Mouse (Mus musculus) macrophage (primary cell): ENCODE measurements around the gene Hipk2. TPM values are rescaled to one million over a fixed set of nuclear protein-coding genes. Genes with fewer than 3 reads are reported as not detected.

ENCODE experiments used
- H3K27ac ChIP-seq: fragments of 350-480 bp; formaldehyde crosslinking; 2 replicates; pipeline ENCODE4 v1.9.0; 2021
- H3K36me3 ChIP-seq: fragments of 350-480 bp; formaldehyde crosslinking; 2 replicates; pipeline ENCODE4 v1.9.0; 2021; ENCODE audit errors: inconsistent target
- H3K4me3 ChIP-seq: fragments of 350-480 bp; formaldehyde crosslinking; 2 replicates; pipeline ENCODE4 v1.9.0; 2021; ENCODE audit errors: inconsistent target
- H3K79me2 ChIP-seq: fragments of 350-480 bp; formaldehyde crosslinking; 2 replicates; pipeline ENCODE4 v1.9.0; 2021; ENCODE audit errors: inconsistent target
- WGBS: methylation state at CpG from one replicate; pipeline ENCODE4 v1.1.7; 2026; ENCODE audit warnings: inconsistent platforms; ENCODE audit not compliant: missing documents; 5-methylcytosine and 5-hydroxymethylcytosine counted together
- polyA plus RNA-seq: library from polyadenylated mRNA; stranded (reverse); fragments of 250-400 nt; gene quantifications from 3 replicates; pipeline ENCODE4 v1.2.4, GENCODE M21; 2018; ENCODE audit warnings: inconsistent platforms

Gene Hipk2
- polyA plus RNA-seq, 1 experiment from 2014 or later: 41.4 TPM

DNA sequence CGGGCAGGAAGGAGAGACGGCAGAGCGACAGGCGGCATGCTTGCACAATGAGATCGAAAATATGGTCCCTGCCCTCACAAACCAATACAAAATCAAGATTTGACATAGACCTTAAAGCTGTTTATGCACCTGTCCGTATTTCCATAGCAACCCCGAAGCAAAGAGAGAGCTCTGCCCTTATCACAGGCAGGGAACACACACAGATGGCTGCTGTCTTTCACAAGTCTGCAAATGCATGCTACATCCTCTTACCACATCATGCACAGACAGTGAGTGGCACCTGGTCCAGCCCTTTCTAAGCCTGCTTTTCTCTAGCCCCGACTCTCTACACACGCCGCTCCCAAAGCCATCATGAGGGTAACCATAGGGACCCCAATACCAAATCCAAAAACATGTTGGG lies 38.2 kb upstream of the Hipk2 start:
- no peaks in the 10 kb centered on the region for H3K36me3 ChIP-seq
- H3K27ac ChIP-seq: no peak overlapping the region
- H3K4me3 ChIP-seq: no peak overlapping the region
- WGBS: 89% methylated on average over 10 of the region's 10 CpGs
- H3K79me2 ChIP-seq: peaks cover 10% of the 10 kb centered on the region

DNA sequence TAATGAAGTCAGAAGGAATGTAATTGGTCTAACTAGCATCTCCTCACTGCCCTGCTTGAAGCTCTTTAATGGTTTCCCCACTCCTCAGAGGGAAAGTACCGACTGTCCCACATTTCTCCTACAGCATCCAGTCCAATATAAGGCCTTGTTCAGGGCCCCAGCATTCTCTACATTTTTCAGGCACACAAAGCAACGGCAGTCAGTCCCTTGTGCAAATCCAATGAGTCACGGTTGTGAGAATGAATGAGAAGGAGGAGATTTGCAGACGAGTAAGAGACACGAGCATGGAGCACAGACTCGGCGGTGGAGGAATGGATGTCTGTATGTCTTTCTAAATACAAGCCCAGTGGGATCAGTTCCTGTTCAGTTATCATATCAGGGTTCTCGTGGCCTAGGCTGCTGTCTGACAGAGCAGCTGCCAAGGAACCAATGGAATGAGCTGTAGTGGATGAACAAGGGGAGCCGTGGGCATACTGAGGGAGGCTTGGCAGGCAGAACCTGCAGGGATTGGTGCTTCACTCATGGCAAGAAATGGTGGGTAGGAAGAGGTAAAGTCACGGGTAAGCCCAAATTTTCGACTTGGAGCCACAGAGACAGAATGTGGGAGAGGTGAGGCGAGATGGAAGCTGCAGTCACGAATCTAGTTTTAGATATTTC lies 37.5 kb upstream of the Hipk2 start:
- Histone ChIP-seq H3K27ac (no peak overlapping the region), H3K79me2 (peaks cover 3% of the 10 kb centered on the region; the same call in 1 of the 2 replicates), H3K4me3 (no peak overlapping the region), H3K36me3 (no peaks in the 10 kb centered on the region)
- 92% methylated on average over 13 of the region's 13 CpGs for WGBS

GRCm38 (mm10) chr6:38912845-38913244 lies 36.9 kb upstream of the Hipk2 start:
- Histone ChIP-seq H3K4me3 (no peak overlapping the region), H3K79me2 (no peaks in the 10 kb centered on the region), H3K36me3 (no peaks in the 10 kb centered on the region), H3K27ac (no peak overlapping the region)
- 87% methylated on average over 9 of the region's 9 CpGs for WGBS

- H3K4me3 ChIP-seq: no peak overlapping the region
- no peaks in the 10 kb centered on the region for H3K79me2 ChIP-seq
- H3K27ac ChIP-seq: no peak overlapping the region
- no peaks in the 10 kb centered on the region for H3K36me3 ChIP-seq
Measured at GRCm38 (mm10) chr6:38912121-38912660, 36.2 kb upstream of the Hipk2 start.

- Histone ChIP-seq H3K79me2 (no peaks in the 10 kb centered on the region), H3K36me3 (no peaks in the 10 kb centered on the region), H3K27ac (no peak overlapping the region), H3K4me3 (no peak overlapping the region)
- 65% methylated on average over 3 of the region's 3 CpGs for WGBS
Measured at GRCm38 (mm10) chr6:38910828-38911559, 35.0 kb upstream of the Hipk2 start.

DNA sequence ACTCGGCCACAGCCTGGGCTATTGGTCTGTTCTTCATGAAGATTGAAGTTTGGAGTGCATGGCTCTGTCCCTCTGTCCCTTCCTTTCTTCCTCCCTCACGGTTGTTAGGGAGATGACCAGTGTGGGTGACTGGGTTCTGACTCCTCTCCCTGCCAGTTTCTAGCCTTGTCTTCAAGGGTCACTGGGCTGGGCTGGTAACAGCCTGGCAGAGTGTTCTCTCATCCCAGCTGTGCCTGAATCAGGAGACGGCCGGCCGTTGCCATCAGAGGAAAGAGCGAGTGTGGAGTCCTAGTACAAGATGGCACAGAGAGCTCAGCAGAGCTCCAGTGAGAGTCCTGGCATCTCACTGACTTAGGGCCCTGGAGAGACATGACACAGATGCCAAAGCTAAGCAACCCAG lies 32.4 kb upstream of the Hipk2 start:
- Histone ChIP-seq H3K79me2 (no peaks in the 10 kb centered on the region), H3K36me3 (no peaks in the 10 kb centered on the region), H3K27ac (no peak overlapping the region), H3K4me3 (no peak overlapping the region)
- 86% methylated on average over 6 of the region's 6 CpGs for WGBS

DNA sequence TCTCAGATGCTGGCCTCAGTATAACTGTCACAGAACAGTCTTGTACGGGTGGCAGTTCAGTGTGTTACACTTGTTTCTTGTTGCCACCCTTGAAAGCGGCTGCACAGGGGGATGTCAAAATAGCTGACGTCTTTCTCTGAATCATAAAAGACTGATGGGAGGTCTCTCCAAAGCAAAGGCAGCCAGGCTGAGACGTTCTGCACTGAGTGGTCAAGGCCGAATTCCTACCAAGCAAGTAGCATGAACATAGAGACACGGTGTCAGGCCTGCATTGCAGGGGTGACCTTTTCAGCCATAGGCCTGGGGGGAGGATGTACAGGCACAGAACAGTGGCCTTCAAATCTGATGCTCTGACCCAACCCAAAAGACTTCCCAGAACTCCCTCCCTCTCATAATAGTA lies 30.0 kb upstream of the Hipk2 start:
- Histone ChIP-seq H3K27ac (no peak overlapping the region), H3K36me3 (no peaks in the 10 kb centered on the region), H3K4me3 (no peak overlapping the region), H3K79me2 (no peaks in the 10 kb centered on the region)
- WGBS: 91% methylated on average over 6 of the region's 6 CpGs

DNA sequence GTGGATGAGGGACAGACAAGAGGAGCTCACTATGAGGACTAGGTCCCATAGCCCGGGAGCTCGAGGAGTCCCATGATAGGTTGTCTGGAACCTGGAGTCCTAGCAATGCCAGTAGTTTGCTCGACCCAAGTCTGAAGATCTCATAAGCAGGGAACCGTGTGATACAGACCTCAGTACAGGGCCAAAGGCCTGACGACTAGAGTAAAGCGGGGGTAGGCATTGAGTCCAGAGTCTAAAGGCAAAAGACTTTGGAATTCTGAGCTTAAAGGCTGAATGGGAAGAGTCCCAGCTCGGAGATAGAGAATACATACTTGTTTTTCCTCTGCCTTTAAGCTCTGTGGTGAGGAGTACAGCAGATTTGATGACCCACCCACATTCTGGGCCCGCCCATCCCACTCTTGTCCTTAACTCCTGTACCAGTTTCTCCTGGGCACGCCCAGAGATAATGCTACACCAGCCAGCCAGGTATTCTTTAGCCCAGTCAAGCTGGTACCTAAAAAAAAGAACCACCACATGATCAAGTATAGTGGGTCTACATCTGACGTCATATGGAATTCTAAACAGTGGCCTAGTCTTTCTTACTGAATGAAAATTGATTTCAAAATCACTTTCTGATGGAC lies 27.0 kb upstream of the Hipk2 start:
- no peaks in the 10 kb centered on the region for H3K36me3 ChIP-seq
- no peak overlapping the region for H3K27ac ChIP-seq
- WGBS: 92% methylated on average over 10 of the region's 10 CpGs
- no peaks in the 10 kb centered on the region for H3K79me2 ChIP-seq
- no peak overlapping the region for H3K4me3 ChIP-seq

GRCm38 (mm10) chr6:38901636-38902035 lies 25.7 kb upstream of the Hipk2 start:
- H3K27ac ChIP-seq: peak overlapping the region; percentile 80; the same call in 1 of the 2 replicates

GRCm38 (mm10) chr6:38901152-38901551 lies 25.2 kb upstream of the Hipk2 start:
- H3K36me3 ChIP-seq: no peaks in the 10 kb centered on the region
- no peaks in the 10 kb centered on the region for H3K79me2 ChIP-seq
- peak overlapping the region; percentile 80 for H3K27ac ChIP-seq
- 49% methylated on average over 4 of the region's 4 CpGs for WGBS
- H3K4me3 ChIP-seq: no peak overlapping the region

More at GRCm38 (mm10) chr6:38901636-38902035, 25.7 kb upstream of the Hipk2 start:
- WGBS: 64% methylated on average over 3 of the region's 3 CpGs
- no peaks in the 10 kb centered on the region for H3K36me3 ChIP-seq
- no peak overlapping the region for H3K4me3 ChIP-seq
- H3K79me2 ChIP-seq: no peaks in the 10 kb centered on the region

DNA sequence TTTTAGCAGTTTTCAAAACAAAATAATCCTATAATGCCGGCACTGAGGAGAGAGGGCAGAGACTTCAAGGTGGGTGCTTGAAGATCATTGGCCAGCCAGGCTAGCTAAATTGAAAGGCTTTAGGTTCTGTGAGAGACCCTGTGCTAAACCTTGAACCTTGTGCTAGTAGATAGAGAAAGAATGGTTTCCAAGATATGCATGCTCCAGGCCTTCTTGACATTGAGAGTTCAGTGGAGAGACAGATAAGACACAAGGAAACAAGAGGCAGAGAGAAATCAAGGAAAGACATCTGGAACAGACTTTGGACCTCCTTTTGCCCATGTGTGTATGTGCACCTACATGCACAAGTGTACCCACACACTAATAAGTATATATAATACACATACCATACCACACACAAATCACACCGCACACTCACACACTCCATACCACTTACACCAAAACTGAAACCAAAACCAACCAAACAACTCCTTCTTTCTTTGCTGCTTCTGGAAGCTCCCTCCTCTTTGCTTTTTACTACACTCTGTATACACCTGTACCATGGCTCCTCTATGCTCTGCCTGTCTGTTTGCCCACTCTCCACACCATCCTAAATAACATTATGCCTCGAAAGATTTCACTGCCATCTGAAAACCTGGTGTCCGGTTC lies 24.6 kb upstream of the Hipk2 start:
- 50% methylated on average over 4 of the region's 4 CpGs for WGBS

DNA sequence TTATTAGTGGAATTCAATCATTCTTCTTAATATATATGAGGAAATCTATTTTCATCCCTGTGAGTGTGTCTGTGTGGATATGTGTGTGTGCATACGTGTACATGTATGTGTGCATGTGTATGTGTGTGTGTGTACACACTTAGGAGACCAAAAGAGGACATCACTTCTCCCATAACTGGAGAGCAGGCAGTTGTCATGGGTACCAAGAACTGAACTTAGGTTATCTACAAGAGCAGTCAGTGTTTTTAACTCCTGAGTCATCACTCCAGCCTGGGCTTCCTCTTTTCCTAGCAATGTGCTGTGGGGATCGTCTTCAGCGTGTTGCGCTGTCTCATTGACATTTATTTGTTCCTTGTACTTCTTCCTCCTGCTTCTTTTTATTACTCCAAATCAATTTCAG lies 24.1 kb upstream of the Hipk2 start:
- Histone ChIP-seq H3K36me3 (no peaks in the 10 kb centered on the region), H3K27ac (peak overlapping the region; percentile 80), H3K79me2 (no peaks in the 10 kb centered on the region), H3K4me3 (no peak overlapping the region; the same call in 1 of the 2 replicates)
- WGBS: 3% methylated on average over 4 of the region's 4 CpGs

More for the DNA sequence above, 24.6 kb upstream of the Hipk2 start:
- Histone ChIP-seq H3K4me3 (peak overlapping the region; percentile 10; the same call in 1 of the 2 replicates), H3K79me2 (no peaks in the 10 kb centered on the region), H3K27ac (peak overlapping the region; percentile 80), H3K36me3 (no peaks in the 10 kb centered on the region)

DNA sequence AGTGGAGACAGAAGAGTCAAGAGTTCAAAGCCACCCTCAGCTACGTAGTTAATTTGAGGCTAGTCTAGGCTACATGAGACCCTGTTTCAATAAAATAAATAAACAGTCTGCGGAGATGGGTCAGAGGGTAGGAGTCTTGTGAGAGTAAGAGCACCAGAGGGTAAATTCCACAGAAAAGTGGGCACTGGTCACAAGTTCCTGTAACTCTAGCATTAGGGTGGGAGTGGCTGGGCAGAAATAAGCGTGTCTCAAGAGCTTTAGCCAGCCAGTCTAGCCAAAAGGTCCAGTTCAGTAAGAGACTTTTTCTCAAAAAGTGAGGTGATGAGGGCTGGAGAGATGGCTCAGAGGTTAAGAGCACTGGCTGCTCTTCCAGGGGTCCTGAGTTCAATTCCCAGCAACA lies 17.6 kb upstream of the Hipk2 start:
- no peak overlapping the region for H3K27ac ChIP-seq
- no peaks in the 10 kb centered on the region for H3K79me2 ChIP-seq
- no peaks in the 10 kb centered on the region for H3K36me3 ChIP-seq
- 97% methylated on average over 3 of the region's 3 CpGs for WGBS
- no peak overlapping the region for H3K4me3 ChIP-seq

DNA sequence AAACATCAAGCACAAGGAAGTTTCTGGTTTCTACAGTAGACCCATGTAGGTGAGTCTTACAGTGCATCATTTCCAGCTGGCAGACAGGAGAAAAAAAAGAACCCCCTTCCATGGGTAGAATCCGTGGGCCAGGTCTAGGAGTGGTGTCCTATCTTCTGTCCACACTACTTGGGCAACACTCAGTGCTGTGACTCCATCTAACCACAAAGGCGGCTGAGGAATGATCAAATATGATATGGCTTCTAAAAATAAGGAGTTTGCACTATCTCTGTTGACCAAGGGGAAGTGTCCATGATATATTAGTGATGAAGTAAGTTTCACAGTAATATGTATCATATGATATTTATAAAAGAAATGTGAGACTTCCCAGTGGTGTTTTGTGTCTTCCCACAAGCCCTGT lies 16.1 kb upstream of the Hipk2 start:
- WGBS: 11% methylated on average over 2 of the region's 2 CpGs
- no peaks in the 10 kb centered on the region for H3K79me2 ChIP-seq
- no peak overlapping the region for H3K4me3 ChIP-seq
- H3K36me3 ChIP-seq: no peaks in the 10 kb centered on the region
- H3K27ac ChIP-seq: peak overlapping the region; percentile 51
